Mouse (Mus musculus) embryonic stem cell, embryonic (primary cell): Measurements from ENCODE around the gene Tmem255b.

Experiments
- CTCF ChIA-PET, 4 experiments: fragments of 300-600 bp in 2 of 4; fragments of 350-600 bp in 2 of 4; sonication (Branson Sonifier 250); formaldehyde crosslinking; loops; one replicate each; lab custom pipeline; 2022; ENCODE audit warnings: inconsistent platforms in 2 of 4; lab: Charles Lee
- POLR2A ChIA-PET, 4 experiments: fragments of 300-600 bp in 2 of 4; fragments of 350-600 bp in 2 of 4; sonication (Branson Sonifier 250); formaldehyde crosslinking; loops; one replicate each; lab custom pipeline; 2022; ENCODE audit warnings: antibody characterized with exemption in 4 of 4, inconsistent platforms in 1 of 4; lab: Charles Lee

Gene Tmem255b

GRCm38 (mm10) chr8:13430412-13430811 is 4.6 kb upstream of the Tmem255b start:
- CTCF ChIA-PET: no interaction called here

GRCm38 (mm10) chr8:13430866-13431265 is 4.1 kb upstream of the Tmem255b start:
- POLR2A ChIA-PET: no interaction called here
- CTCF ChIA-PET: interaction anchor here in 1 of 4 experiments (0.5 kb wide), 1 partner anchor 46 kb away, joined by 3 read pairs; no protein-coding TSS in a partner anchor

More at GRCm38 (mm10) chr8:13430412-13430811, 4.6 kb upstream of the Tmem255b start:
- POLR2A ChIA-PET: no interaction called here

GRCm38 (mm10) chr8:13433130-13433529 is 1.9 kb upstream of the Tmem255b start:
- POLR2A ChIA-PET: no interaction called here
- CTCF ChIA-PET: interaction anchor here in 2 of 4 experiments (0.6 to 1.2 kb wide), 2 partner anchors 20 to 499 kb away, joined by 3 to 5 read pairs; no protein-coding TSS in a partner anchor

- CTCF ChIA-PET: interaction anchor here in 1 of 4 experiments (2.0 kb wide), 1 partner anchor 23 kb away, joined by 5 read pairs; no protein-coding TSS in a partner anchor
- POLR2A ChIA-PET: interaction anchor here in 1 of 4 experiments (1.2 to 1.4 kb wide), 2 partner anchors 19 to 148 kb away, joined by 3 read pairs; no protein-coding TSS in a partner anchor
Measured at GRCm38 (mm10) chr8:13436052-13436451, 1.1 kb downstream of the Tmem255b start.

GRCm38 (mm10) chr8:13437531-13437930 is 2.5 kb downstream of the Tmem255b start:
- CTCF ChIA-PET: no interaction called here
- POLR2A ChIA-PET: no interaction called here

GRCm38 (mm10) chr8:13442152-13442551 is 7.2 kb downstream of the Tmem255b start:
- ChIA-PET POLR2A (no interaction called here), CTCF (interaction anchor here in 1 of 4 experiments (0.9 to 1.7 kb wide), 2 partner anchors 13 to 31 kb away, joined by 4 read pairs; no protein-coding TSS in a partner anchor)

- ChIA-PET POLR2A (interaction anchor here in 1 of 4 experiments (1.7 kb wide), 1 partner anchor 338 kb away, joined by 3 read pairs; no protein-coding TSS in a partner anchor), CTCF (interaction anchor here in 1 of 4 experiments (1.3 kb wide), 1 partner anchor 9 kb away, joined by 3 read pairs; no protein-coding TSS in a partner anchor)
Measured at GRCm38 (mm10) chr8:13446456-13446855, 11.5 kb downstream of the Tmem255b start.

- ChIA-PET CTCF (interaction anchor here in 2 of 4 experiments (1.0 to 1.2 kb wide), 2 partner anchors 35 to 36 kb away, joined by 4 read pairs; no protein-coding TSS in a partner anchor), POLR2A (interaction anchor here in 2 of 4 experiments (0.9 to 1.0 kb wide), 2 partner anchors 100 to 182 kb away, joined by 3 read pairs; no protein-coding TSS in a partner anchor)
Measured at GRCm38 (mm10) chr8:13448145-13448544, 13.2 kb downstream of the Tmem255b start.

- POLR2A ChIA-PET: interaction anchor here in 1 of 4 experiments (0.5 kb wide), 1 partner anchor 27 kb away, joined by 5 read pairs; no protein-coding TSS in a partner anchor
Measured at GRCm38 (mm10) chr8:13451747-13452277, 16.8 kb downstream of the Tmem255b start.

GRCm38 (mm10) chr8:13454341-13455113 is 19.5 kb downstream of the Tmem255b start:
- ChIA-PET CTCF (interaction anchor here (0.5 to 2.4 kb wide), 17 partner anchors 12 to 905 kb away, joined by 3 to 19 read pairs (median 3); no protein-coding TSS in a partner anchor), POLR2A (interaction anchor here in 3 of 4 experiments (0.6 to 2.3 kb wide), 11 partner anchors 10 to 1407 kb away, joined by 3 to 17 read pairs (median 3); partner anchors contain the start of genes Gas6 (in 1 of the 3) and Tmem255b (in 1 of the 3))

More at GRCm38 (mm10) chr8:13451747-13452277, 16.8 kb downstream of the Tmem255b start:
- CTCF ChIA-PET: interaction anchor here in 1 of 4 experiments (0.7 kb wide), 1 partner anchor 39 kb away, joined by 3 read pairs; no protein-coding TSS in a partner anchor

GRCm38 (mm10) chr8:13455295-13455694 is 20.3 kb downstream of the Tmem255b start:
- CTCF ChIA-PET: interaction anchor here in 3 of 4 experiments (0.5 to 2.4 kb wide), 21 partner anchors 9 to 906 kb away, joined by 3 to 19 read pairs (median 3); partner anchors contain the start of gene Cdc16 (in 1 of the 3)

GRCm38 (mm10) chr8:13459431-13459830 is 24.4 kb downstream of the Tmem255b start:
- POLR2A ChIA-PET: no interaction called here
- CTCF ChIA-PET: interaction anchor here in 1 of 4 experiments (0.7 kb wide), 1 partner anchor 46 kb away, joined by 3 read pairs; no protein-coding TSS in a partner anchor

More at GRCm38 (mm10) chr8:13455295-13455694, 20.3 kb downstream of the Tmem255b start:
- POLR2A ChIA-PET: interaction anchor here in 3 of 4 experiments (0.6 to 2.3 kb wide), 11 partner anchors 9 to 1408 kb away, joined by 3 to 17 read pairs (median 3); partner anchors contain the start of genes Gas6 (in 1 of the 3) and Tmem255b (in 1 of the 3)

GRCm38 (mm10) chr8:13461085-13461765 is 26.2 kb downstream of the Tmem255b start:
- POLR2A ChIA-PET: no interaction called here
- CTCF ChIA-PET: interaction anchor here (0.6 to 2.3 kb wide), 9 partner anchors 10 to 50 kb away, joined by 3 to 12 read pairs (median 4); no protein-coding TSS in a partner anchor

GRCm38 (mm10) chr8:13461843-13462242 is 26.9 kb downstream of the Tmem255b start:
- CTCF ChIA-PET: interaction anchor here (0.6 to 2.3 kb wide), 10 partner anchors 9 to 50 kb away, joined by 3 to 12 read pairs (median 4); no protein-coding TSS in a partner anchor
- POLR2A ChIA-PET: no interaction called here

GRCm38 (mm10) chr8:13462392-13462791 is 27.4 kb downstream of the Tmem255b start:
- POLR2A ChIA-PET: no interaction called here
- CTCF ChIA-PET: interaction anchor here in 3 of 4 experiments (0.6 to 2.3 kb wide), 5 partner anchors 10 to 102 kb away, joined by 3 to 12 read pairs (median 3); no protein-coding TSS in a partner anchor

- ChIA-PET POLR2A (interaction anchor here in 3 of 4 experiments (0.6 to 1.6 kb wide), 5 partner anchors 18 to 291 kb away, joined by 3 to 6 read pairs (median 3); no protein-coding TSS in a partner anchor), CTCF (interaction anchor here in 1 of 4 experiments (0.6 kb wide), 1 partner anchor 445 kb away, joined by 10 read pairs; no protein-coding TSS in a partner anchor)
Measured at GRCm38 (mm10) chr8:13465324-13465723, 30.3 kb downstream of the Tmem255b start.

- ChIA-PET CTCF (no interaction called here), POLR2A (interaction anchor here in 1 of 4 experiments (1.5 kb wide), 1 partner anchor 82 kb away, joined by 4 read pairs; no protein-coding TSS in a partner anchor)
Measured at GRCm38 (mm10) chr8:13466989-13467388, 32.0 kb downstream of the Tmem255b start.
